Mouse (Mus musculus) right cerebral cortex, adult 18-20 months (tissue): ENCODE results near the gene Map3k5.
A peak's percentile ranks its signal among the peaks of the same experiment; 100 is the strongest.

Source experiments
- DNase-seq: peaks from one replicate; pipeline ENCODE4 v3.0.0; 2022; ENCODE audit warnings: mixed read lengths

Map3k5 gene

GRCm38 (mm10) chr10:20060320-20060970, 126.2 kb downstream of the Map3k5 start:
- peak; percentile 31 for DNase-seq

- no peak for DNase-seq
Observed at GRCm38 (mm10) chr10:20064556-20065207, 130.4 kb downstream of the Map3k5 start.

GRCm38 (mm10) chr10:20066069-20066665, 131.9 kb downstream of the Map3k5 start:
- DNase-seq, result no peak

GRCm38 (mm10) chr10:20069771-20070460, 135.6 kb downstream of the Map3k5 start:
- no peak for DNase-seq

GRCm38 (mm10) chr10:20070576-20071109, 136.4 kb downstream of the Map3k5 start:
- no peak for DNase-seq

GRCm38 (mm10) chr10:20071716-20072115, 137.4 kb downstream of the Map3k5 start:
- no peak for DNase-seq

GRCm38 (mm10) chr10:20073236-20073893, 139.1 kb downstream of the Map3k5 start:
- DNase-seq, result peak; percentile 73

GRCm38 (mm10) chr10:20076541-20077469, 142.5 kb downstream of the Map3k5 start:
- DNase-seq, result no peak

- DNase-seq, result no peak
Observed at GRCm38 (mm10) chr10:20078350-20078749, 144.1 kb downstream of the Map3k5 start.

- DNase-seq, result no peak
Observed at GRCm38 (mm10) chr10:20087841-20088240, 153.6 kb downstream of the Map3k5 start.

GRCm38 (mm10) chr10:20089026-20089425, 154.8 kb downstream of the Map3k5 start:
- DNase-seq, result no peak

- no peak for DNase-seq
Observed at GRCm38 (mm10) chr10:20090171-20090570, 155.9 kb downstream of the Map3k5 start.

- DNase-seq, result no peak
Observed at GRCm38 (mm10) chr10:20091416-20091815, 157.1 kb downstream of the Map3k5 start.

GRCm38 (mm10) chr10:20092371-20092770, 158.1 kb downstream of the Map3k5 start:
- no peak for DNase-seq

- DNase-seq, result no peak
Observed at GRCm38 (mm10) chr10:20101456-20101855, 167.2 kb downstream of the Map3k5 start.

- peak; percentile 51 for DNase-seq
Observed at GRCm38 (mm10) chr10:20104271-20104931, 170.1 kb downstream of the Map3k5 start.

- no peak for DNase-seq
Observed at GRCm38 (mm10) chr10:20105575-20105974, 171.3 kb downstream of the Map3k5 start.

- DNase-seq, result no peak
Observed at GRCm38 (mm10) chr10:20107031-20107430, 172.8 kb downstream of the Map3k5 start.

GRCm38 (mm10) chr10:20111508-20111907, 177.2 kb downstream of the Map3k5 start:
- no peak for DNase-seq

GRCm38 (mm10) chr10:20112026-20112973, 178.0 kb downstream of the Map3k5 start:
- DNase-seq, result peak; percentile 40
